Mouse (Mus musculus) midbrain, postnatal 0 days (tissue): ENCODE measurements around the gene Atxn7. TPM values are rescaled to one million over a fixed set of nuclear protein-coding genes. Genes with fewer than 3 reads are reported as not detected.
A peak's percentile ranks its signal among the peaks of the same experiment; 100 is the strongest.

Experiments used
- ATAC-seq: fragments of 200-750 bp; cut with Nextera tagmentation; 2 replicates; pipeline ENCODE4 v1.8.0; 2017; ENCODE audit warnings: moderate number of reproducible peaks, mild to moderate bottlenecking, moderate TSS enrichment, moderate library complexity; ENCODE audit not compliant: low FRiP score
- DNase-seq: peaks from one replicate; pipeline ENCODE4 v3.0.0-alpha.2; 2015; ENCODE audit warnings: low spot score
- H3K27ac ChIP-seq: fragments of 300-500 bp; sonication (generic); 2 replicates; pipeline ENCODE4 v1.5.1; 2014; ENCODE audit warnings: low read depth, mild to moderate bottlenecking, low read length, mixed read lengths
- H3K27me3 ChIP-seq: fragments of 300-500 bp; sonication (generic); 2 replicates; pipeline ENCODE4 v1.6.1; 2014; ENCODE audit warnings: low read length, control low read depth, mixed read lengths; ENCODE audit not compliant: insufficient read depth
- H3K36me3 ChIP-seq: fragments of 300-500 bp; sonication (generic); 2 replicates; pipeline ENCODE4 v1.6.1; 2014; ENCODE audit warnings: low read length, control low read depth, mixed read lengths; ENCODE audit not compliant: insufficient read depth
- H3K4me1 ChIP-seq: fragments of 300-500 bp; sonication (generic); 2 replicates; pipeline ENCODE4 v1.6.1; 2014; ENCODE audit warnings: mild to moderate bottlenecking, control low read depth, antibody characterized with exemption, low read length, mixed read lengths; ENCODE audit not compliant: insufficient read depth
- H3K4me2 ChIP-seq: fragments of 300-500 bp; sonication (generic); 2 replicates; pipeline ENCODE4 v1.6.1; 2014; ENCODE audit warnings: low read depth, mild to moderate bottlenecking, low read length, mixed read lengths; ENCODE audit not compliant: poor library complexity, severe bottlenecking
- H3K4me3 ChIP-seq: fragments of 300-500 bp; sonication (generic); 2 replicates; pipeline ENCODE4 v1.5.1; 2014; ENCODE audit warnings: low read depth, mild to moderate bottlenecking, low read length, moderate library complexity
- H3K9ac ChIP-seq: fragments of 300-500 bp; sonication (generic); replicated peaks from 2 replicates; pipeline ENCODE4 v1.6.1; 2014; ENCODE audit warnings: mild to moderate bottlenecking, low read length, moderate library complexity, mixed read lengths; ENCODE audit not compliant: poor library complexity, severe bottlenecking
- H3K9me3 ChIP-seq: fragments of 300-500 bp; sonication (generic); 2 replicates; pipeline ENCODE4 v1.6.1; 2016; ENCODE audit warnings: low read length, control low read depth
- CTCF ChIP-seq: IDR thresholded peaks from 2 replicates; pipeline ENCODE4 v1.5.1; 2016; ENCODE audit warnings: antibody characterized with exemption, mild to moderate bottlenecking
- WGBS: fragments of 180-500 bp; shearing (Covaris S2); extraction: QIAGEN DNeasy Blood & Tissue Kit; methylation state at CpG from one replicate; pipeline ENCODE4 v1.1.7; 2014; 5-methylcytosine and 5-hydroxymethylcytosine counted together
- polyA plus RNA-seq: library from polyadenylated mRNA; unstranded; fragments of >200 nt; fragmentation: Nextera tagmentation; extraction: Ambion mirVana; gene quantifications from 2 replicates; pipeline ENCODE4 v1.2.1, GENCODE M21; 2015
- total RNA-seq: library from RNA; depleted of rRNA; stranded (reverse); fragments of >200 nt; gene quantifications from 2 replicates; pipeline ENCODE4 v1.2.3, GENCODE M21; 2014

Atxn7 gene
- total and polyA plus RNA-seq, 2 experiments from 2014 or later, result 2.5 to 12.7 TPM

DNA sequence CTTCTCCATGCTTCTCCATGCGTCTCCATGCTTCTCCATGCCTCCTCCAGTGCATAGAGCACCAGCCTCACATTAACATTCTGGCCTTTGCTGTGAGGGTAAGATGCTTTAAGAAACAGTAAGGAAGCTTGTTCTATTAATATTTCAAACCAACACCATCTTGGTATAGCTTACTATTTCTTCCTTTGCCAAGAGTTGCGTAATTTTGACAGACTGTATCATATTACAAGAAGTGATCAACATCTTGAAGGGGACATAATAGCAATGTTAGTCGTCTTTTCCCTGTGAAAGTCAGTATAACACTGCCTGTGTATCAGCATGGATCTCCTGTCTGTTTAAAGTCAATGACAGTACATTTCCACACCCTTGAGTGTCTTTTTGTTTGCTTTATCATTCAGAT, 29.5 kb downstream of the Atxn7 start:
- no peak for DNase-seq
- no peaks in the 10 kb centered on the region for H3K27me3 ChIP-seq

DNA sequence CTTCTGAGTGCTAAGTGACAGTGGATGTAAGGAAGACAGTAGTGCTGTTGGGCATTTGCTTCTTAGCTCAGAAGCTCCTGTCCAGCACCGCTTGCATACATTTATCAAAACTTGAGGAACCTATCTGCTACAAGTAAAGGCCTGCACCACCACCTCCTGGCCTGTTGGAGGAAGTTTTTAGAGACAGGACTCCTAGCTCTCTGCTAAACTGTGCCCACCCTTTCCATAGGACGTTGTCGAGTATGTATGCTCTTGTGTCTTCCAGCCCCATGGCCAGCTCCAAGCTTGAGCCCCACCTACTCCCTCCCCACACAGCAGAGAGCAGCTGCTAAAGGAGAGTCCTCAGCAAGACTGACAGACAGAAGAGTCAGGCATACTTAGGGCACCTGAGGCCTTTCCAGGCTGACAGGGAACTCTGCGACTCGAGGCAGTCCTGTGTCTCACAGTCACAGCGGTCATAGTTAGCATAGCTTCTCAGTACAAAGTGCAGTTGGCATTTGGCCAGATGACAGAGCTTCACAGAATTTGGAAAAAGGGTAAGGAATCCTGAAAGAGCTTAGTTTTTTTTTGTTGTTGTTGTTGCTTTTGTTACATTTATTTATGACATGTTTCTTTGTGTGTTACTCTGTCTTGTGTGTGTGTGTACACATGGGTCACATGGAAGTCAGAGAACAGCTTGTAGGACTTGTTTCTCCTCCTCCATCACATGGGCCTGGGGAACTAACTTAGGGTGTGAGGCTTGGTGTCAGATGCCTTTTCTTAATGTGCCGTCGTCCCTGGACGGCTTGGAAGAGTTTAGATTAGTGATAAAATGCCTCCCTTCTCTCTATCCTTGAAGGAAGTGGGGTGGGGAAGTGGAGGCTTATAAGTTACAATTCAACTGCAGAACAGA, 34.2 kb downstream of the Atxn7 start:
- DNase-seq (peak; percentile 10), ATAC-seq (no peak)
- no peak overlapping the region for H3K9ac ChIP-seq
- H3K4me2 ChIP-seq, result no peak overlapping the region
- WGBS, result 73% methylated on average over 9 of the region's 9 CpGs
- H3K4me1 ChIP-seq, result no peaks in the 10 kb centered on the region
- H3K9me3 ChIP-seq, result no peaks in the 10 kb centered on the region
- no peaks in the 10 kb centered on the region for H3K27me3 ChIP-seq
- H3K36me3 ChIP-seq, result no peaks in the 10 kb centered on the region
- peak; percentile 44 for TF ChIP-seq CTCF
- H3K27ac ChIP-seq, result no peak overlapping the region
- no peak overlapping the region for H3K4me3 ChIP-seq

More for the DNA sequence above, 29.5 kb downstream of the Atxn7 start:
- TF ChIP-seq CTCF, result no peak
- no peak overlapping the region for H3K4me3 ChIP-seq
- WGBS, result 90% methylated on average over 3 of the region's 3 CpGs
- H3K27ac ChIP-seq, result no peak overlapping the region
- no peaks in the 10 kb centered on the region for H3K4me1 ChIP-seq
- no peaks in the 10 kb centered on the region for H3K9me3 ChIP-seq
- H3K36me3 ChIP-seq, result no peaks in the 10 kb centered on the region
- no peak for ATAC-seq
- no peak overlapping the region for H3K4me2 ChIP-seq
- no peak overlapping the region for H3K9ac ChIP-seq

DNA sequence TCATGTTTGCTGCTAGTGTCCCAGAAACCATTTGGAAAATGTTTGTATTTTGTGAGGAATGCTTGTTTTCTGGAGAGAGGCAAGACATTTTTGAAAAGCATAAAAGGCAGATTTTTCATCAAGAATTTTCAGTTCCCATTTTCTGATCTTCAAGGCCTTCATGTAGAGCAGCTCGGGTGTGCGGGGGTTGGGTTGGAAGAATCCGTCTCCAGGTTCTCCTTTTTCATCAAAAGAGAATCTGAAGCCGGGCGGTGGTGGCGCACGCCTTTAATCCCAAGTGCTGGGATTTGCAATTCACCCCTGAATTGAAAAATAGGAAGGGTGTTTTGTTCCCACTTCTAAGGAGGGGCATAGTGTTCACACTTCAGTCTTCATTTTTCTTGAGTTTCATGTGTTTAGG, 41.5 kb downstream of the Atxn7 start:
- no peaks in the 10 kb centered on the region for H3K36me3 ChIP-seq
- WGBS, result 94% methylated on average over 7 of the region's 7 CpGs
- no peaks in the 10 kb centered on the region for H3K4me1 ChIP-seq
- H3K4me3 ChIP-seq, result no peak overlapping the region
- H3K9ac ChIP-seq, result no peak overlapping the region
- H3K27me3 ChIP-seq, result no peaks in the 10 kb centered on the region
- DNase-seq (no peak), ATAC-seq (no peak)
- no peaks in the 10 kb centered on the region for H3K9me3 ChIP-seq
- no peak for TF ChIP-seq CTCF
- no peak overlapping the region for H3K4me2 ChIP-seq
- no peak overlapping the region for H3K27ac ChIP-seq

DNA sequence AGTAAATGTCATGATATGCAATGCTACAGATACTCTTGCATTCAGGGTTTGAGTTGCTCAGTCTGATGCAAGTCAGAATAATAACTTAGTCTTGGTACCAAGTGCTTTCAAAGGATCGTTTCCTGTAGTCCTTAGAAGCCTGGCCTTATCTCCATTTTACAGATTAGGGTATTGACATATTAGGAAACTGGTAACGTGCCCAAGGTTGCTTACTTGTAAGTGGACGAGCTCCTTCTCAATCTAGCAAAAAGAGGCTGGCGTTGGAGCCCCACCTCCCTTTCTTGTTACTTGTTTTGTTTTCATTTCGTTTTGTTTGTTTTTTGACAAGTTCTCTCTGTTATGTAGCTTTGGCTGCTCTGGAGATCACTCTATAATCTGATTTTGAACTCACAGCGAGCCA, 48.5 kb downstream of the Atxn7 start:
- TF ChIP-seq CTCF, result no peak
- H3K9me3 ChIP-seq, result no peaks in the 10 kb centered on the region
- no peak for ATAC-seq
- H3K36me3 ChIP-seq, result no peaks in the 10 kb centered on the region
- H3K4me1 ChIP-seq, result no peaks in the 10 kb centered on the region
- no peak overlapping the region for H3K4me2 ChIP-seq
- 84% methylated on average over 6 of the region's 6 CpGs for WGBS
- H3K27ac ChIP-seq, result no peak overlapping the region
- no peaks in the 10 kb centered on the region for H3K27me3 ChIP-seq
- no peak overlapping the region for H3K9ac ChIP-seq
- no peak for DNase-seq
- no peak overlapping the region for H3K4me3 ChIP-seq

DNA sequence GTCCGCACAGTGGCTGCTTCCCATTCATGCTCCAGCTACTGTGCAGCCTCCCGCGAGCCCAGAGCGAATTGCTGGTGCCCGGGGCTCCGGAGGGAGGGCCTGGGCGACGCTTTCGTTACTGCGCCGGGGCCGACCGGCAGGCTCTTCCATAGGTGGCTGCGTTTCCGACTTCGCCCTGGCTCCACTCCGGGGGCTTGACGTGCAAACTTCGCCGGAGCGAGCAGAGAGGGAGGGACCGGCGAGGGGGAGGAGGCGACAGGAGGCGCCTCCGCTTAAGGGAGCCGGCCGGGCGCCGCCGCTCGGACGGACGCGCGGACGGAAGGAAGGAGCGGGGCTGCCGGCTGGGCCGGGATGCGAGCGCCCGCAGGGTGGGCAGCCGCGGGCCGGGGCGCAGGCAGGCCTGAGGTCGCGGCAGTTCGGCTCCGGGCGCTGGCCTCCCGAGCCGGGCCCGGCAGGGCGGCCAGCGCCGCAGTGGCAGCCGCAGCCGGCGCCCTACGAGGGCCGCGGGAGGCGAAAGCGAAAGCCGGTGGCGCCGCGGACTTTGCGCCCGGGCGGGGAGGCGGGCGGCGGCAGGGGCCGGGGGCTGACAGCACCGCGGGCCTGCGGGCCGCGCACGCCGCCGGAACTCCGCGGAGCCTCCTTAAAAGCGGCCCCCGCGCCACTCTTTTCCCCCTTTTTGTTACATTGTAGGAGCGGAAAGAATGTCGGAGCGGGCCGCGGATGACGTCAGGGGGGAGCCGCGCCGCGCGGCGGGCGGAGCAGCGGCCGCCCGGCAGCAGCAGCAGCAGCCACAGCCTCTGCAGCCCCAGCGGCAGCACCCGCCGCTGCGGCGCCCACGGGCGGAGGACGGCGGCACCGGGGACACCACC, 51.4 kb downstream of the Atxn7 start:
- H3K27ac ChIP-seq, result peak overlapping the region; percentile 96
- DNase-seq (peak; percentile 84), ATAC-seq (peak; percentile 89)
- peak overlapping the region; percentile 97 for H3K9ac ChIP-seq
- TF ChIP-seq CTCF, result no peak
- no peaks in the 10 kb centered on the region for H3K36me3 ChIP-seq
- H3K4me3 ChIP-seq, result peak overlapping the region; percentile 94
- no peaks in the 10 kb centered on the region; the same call in 1 of the 2 replicates for H3K4me1 ChIP-seq
- under 1% methylated on average over 86 of the region's 116 CpGs for WGBS
- H3K27me3 ChIP-seq, result no peaks in the 10 kb centered on the region
- peak overlapping the region; percentile 91 for H3K4me2 ChIP-seq
- H3K9me3 ChIP-seq, result no peaks in the 10 kb centered on the region
